Mouse (Mus musculus): Measurements from ENCODE around the gene Pml.
"Not testable (repeated sequence)": the region's sequence is repeated elsewhere in the genome, so short reads cannot be mapped to it uniquely, and the experiment has no call there.

Pml gene

DNA sequence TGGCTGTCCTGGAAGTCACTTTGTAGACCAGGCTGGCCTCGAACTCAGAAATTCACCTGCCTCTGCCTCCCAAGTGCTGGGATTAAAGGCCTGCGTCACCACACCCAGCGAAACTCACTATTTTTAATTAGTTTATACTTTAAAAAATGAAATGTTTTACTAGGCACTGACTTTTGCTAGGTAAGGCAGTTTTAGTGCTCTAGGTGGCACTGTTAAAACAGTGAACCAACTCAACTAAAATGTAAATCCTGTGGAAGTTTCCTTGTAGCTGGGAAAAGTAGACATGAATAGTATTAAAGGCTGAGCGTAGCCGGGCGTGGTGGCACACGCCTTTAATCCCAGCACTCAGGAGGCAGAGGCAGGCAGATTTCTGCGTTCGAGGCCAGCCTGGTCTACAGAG, 22.0 kb upstream of the Pml start:
- not testable (repeated sequence) for DNase-seq (ENCODE audit: low read depth, low spot score)

DNA sequence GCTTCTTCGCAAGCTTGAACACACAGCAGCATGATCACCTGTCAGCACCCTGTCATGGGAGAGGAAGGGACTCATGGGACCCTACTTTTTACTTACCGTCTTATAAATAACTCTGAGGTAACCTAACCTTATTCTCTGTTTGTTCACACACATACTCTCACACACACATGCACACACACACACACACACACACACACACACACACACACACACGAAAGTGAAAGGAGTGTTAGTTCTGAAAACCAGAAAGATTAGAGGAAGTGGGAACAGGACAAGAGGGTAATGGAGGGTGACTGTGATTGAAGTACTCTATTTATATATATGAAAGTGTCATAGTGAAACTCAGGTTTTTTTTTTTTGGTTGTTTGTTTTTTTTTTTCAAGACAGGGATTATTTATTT, 21.5 kb upstream of the Pml start:
- no peak for DNase-seq (ENCODE audit: low read depth, low spot score)

DNA sequence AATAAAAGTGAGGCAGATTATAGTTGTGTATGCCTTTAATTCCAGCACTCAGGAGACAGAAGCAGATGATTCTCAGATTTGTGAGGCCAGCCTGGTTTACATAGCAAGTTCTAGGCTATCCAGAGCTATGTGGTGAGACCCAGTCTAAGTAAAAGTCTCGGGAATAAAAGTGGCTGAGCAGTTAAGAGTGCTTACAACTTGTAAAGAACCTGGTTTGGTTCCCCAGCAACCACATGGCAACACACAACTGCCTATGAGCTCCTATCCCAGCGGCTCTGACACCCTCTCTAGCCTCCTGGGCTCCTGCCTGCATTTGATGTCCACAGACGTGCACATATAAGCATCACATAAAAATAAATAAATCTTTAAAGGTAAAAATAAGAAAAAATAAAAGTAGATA, 20.5 kb upstream of the Pml start:
- DNase-seq (ENCODE audit: low read depth, low spot score) = no peak

DNA sequence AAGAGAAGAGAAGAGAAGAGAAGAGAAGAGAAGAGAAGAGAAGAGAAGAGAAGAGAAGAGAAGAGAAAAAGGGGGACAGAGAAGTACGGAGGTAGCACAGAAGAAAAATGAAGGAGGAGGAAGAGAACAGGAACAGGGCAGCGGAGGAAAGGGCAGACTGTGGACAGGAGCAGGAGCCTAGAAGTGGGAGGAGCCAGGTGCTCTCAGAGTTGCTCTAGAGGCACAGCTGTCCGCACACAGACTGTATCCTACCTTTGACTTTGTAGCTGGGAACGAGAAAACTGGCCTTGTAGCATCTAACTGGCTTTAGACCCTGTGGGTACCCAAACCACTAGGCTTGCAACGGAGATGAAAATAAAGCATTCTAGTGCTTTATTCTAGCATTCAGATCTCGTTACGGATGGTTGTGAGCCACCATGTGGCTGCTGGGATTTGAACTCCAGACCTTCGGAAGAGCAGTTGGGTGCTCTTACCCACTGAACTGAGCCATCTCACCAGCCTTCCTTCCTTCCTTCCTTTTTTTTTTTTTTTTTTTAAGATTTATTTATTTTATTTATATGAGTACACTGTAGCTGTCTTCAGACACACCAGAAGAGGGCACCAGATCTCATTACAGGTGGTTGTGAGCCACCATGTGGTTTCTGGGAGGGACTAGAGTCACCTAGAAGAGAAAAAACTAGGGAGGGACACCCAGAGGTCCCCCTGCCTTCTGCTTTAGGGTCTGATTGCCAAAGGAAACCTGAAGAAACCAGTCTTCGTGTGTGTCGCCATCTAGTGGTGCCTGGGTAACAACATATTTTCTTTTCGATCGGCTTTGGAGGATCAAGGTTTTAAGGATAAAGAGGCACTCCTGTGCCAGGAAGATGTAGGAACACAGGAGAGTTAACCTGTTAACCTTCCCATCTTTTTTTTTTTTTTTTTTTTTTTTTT, 19.1 kb upstream of the Pml start:
- peak; percentile 46 for DNase-seq (ENCODE audit: low read depth, low spot score)

DNA sequence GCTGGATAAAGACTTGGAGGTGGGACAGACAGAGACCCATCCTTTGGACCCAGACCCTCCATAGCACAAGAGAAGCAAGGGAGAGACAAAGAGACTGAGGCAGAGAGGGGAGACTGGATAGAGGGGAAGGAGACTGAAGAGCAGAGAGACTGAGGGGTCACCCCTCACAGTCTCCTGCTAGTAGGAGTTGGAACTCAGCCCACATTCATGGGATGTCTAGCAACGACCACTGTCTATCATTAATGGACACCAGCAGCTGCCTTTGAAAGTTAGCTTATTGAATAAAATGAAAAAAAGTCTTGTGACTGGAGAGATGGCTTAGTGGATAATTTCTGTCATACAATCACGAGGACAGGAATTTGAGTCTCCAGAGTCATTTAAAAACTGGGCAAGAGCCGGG, 17.5 kb upstream of the Pml start:
- DNase-seq (ENCODE audit: low read depth, low spot score) = no peak

DNA sequence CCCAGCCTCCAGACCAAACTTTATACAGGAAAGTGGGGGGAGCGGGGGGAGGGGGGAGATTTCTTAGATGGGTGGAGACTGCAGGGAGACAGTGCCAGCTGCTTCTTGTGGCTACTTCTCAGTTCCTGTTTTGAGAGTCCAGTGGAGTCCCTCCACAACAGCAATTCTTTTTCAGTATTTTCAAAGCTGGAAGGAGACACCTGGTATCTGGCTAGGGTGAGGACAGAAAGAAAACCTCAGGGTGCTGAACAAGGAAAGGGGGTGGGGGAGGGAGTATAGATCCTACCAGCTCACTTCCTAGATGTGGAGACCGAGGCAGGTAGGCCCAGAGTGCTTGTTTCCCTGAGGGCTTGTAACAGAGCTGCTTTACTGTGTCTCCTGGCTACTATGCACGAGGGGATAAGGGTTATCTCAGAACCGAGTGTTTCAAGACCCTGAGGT, 17.0 kb upstream of the Pml start:
- no peak for DNase-seq (ENCODE audit: low read depth, low spot score)

DNA sequence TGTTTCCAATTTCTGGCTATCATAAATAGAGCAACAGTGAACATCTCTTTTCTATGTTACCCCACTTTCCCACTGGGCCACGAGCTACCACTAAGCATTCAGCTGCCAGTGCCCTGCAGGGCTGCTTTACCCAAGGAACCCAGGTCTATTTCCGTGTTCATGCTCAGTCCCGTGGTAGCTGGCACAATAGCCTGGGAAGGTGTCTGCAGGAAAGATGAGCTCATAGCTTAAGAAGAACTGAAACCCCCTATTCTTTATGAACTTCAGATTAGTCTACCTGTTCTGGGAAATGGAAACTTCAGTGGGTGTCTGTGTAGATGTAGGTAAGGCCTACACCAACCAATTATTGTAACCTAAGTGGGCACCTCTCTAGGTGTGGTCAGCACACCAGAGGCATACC, 15.8 kb upstream of the Pml start:
- no peak for DNase-seq (ENCODE audit: low read depth, low spot score)

DNA sequence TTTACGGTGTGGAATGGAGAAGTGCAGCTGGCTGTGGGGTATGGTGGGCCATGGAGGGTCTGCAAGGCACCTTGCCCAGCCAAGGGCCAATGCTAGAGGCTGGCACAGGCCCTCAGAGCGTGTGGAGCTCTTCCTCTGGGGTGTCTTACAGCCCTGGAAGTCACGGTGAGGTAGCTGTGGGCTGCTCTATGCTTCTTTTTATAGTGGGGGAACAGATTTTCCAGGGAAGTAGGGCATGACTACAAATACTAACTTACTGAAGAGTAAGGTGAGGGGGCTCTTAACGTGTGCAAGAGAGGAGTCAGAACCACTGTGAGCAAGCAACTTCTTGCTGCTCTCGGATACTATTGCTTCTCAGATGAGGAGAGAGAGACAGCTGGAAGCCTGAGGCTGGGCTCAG, 12.9 kb upstream of the Pml start:
- no peak for DNase-seq (ENCODE audit: low read depth, low spot score)

DNA sequence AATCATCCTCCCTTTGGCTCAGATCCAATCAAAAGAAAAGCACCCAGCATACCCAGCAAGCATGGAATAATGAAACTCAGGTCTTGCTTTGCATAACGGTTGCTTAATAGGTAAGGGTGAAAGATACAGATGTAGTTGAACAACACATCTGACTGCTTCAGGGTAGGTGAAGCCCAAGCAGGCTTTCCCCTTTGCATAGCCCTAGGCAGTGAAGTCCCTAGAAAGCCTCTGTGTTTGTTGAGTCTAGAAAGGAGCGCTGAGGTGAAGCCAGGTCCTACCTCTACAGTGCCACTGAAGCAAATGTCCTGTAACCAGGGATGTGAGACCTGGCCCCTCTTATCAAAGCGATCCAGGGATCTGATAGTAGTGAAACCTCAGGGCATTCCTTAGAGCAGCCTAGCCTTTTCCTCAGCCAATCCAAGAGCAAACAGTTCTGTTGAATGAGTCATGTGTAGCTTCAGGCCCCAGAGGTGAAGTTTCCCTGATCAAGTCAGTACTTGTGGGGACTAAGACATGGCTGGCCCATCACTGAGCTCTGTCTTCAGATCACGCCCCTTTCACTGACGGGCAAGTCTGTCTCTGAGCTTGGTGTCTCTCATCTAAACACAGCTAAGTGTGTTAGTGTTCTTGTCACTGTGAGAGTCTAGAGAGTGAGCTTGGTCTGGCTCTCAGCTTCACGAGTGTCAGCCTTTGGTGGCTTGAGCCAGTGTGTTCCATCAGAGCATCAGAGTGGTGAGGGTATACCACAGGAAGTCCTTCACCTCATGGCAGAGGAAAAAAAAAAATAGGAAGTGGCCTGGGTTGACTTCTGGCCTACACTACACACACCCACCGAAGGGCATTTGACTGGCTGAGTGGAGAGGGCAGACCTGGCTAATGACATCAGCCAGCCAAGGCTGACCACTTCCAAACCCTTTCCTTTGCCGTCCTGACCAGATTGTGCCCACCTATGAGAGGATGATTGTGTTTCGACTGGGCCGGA, 6.4 kb upstream of the Pml start:
- no peak for DNase-seq (ENCODE audit: low read depth, low spot score)

DNA sequence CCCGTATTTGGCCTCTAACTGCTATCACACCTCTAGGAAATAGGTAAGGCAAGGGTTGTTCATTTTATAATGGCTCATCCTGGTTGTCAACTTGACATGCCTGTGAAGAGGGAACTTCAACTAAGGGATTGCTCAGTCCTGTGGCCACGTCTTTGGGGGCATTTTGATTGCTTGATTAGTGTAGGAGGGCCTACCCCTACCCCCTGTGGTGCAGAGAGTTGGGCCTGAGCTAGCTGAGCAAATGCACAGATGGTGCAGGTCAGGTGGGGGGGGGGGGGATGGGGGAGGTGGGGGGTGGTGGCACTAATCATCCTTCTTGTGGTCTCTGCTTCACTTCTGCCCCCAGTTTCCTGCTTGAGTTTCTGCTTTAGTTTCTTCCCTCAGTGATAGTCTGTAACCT, 5.5 kb upstream of the Pml start:
- DNase-seq (ENCODE audit: low read depth, low spot score) = no peak

DNA sequence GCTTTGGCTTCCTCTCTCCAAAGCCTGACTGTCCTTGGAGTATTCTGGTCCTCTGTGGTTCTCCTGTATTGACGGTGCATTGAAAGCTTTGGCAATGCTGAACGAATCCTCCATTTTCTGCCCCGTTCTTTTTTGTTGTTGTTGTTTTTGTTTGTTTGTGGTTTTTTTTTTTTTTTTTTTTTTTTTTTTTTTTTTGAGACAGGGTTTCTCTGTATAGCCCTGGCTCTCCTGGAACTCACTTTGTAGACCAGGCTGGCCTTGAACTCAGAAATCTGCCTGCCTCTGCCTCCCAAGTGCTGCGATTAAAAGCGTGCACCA, 4.2 kb upstream of the Pml start:
- DNase-seq (ENCODE audit: low read depth, low spot score) = not testable (repeated sequence)

DNA sequence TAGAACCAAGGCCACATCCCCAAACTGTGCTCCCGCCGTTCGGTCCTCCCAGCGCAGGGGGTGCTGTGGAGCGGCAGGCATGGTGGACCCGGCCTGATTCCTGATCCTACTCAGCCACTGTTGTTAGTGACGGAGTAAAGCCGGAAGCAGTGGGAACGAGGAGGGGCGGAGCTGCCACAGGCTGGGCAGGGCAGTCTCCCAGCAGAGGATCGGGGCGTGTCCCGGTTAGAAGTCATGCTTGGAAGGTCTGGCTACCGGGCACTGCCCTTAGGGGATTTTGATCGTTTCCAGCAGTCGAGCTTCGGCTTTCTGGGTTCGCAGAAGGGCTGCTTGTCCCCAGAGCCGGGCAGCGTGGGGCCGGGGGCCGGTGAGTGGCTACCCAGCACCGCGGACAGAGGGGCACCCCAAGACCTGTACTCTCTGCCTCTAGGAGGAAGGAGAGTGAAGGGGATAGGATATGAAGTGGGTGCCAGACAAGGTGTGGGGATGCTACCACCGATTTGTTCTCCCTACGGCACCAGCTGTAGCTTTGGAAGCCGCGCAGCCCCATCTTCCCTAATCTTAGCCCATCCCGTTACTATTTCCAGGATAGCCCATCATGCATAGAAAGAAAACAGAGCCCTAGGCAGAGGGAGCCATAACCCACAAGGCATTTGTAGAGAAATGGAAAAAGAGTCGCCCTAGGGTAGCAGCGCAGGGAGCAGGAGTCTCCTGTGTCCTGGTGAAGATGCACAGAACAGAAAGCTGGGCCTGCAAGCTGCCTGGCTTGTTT, 3.6 kb upstream of the Pml start, which contains the start of gene Stoml1:
Gene Stoml1 (plus strand): TSS at position 132 of the 772 bp plus-strand sequence.
- DNase-seq (ENCODE audit: low read depth, low spot score) = peak; percentile 85

DNA sequence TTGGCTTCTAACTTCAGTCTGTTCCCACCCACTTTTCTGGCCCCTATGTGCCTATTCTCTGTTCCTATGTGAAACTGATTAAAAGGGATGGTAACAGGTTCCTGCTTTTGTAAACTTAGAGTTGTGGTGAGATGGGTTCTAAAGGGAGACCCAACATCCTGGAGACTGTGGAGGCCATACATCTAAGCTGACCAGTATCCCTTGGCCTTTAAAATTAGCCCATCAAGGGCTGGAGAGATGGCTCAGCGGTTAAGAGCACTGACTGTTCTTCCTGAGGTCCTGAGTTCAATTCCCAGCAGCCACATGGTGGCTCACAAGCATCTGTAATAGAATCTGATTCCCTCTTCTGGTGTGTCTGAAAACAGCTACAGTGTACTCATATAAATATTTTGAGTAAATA, 1.1 kb upstream of the Pml start:
- DNase-seq (ENCODE audit: low read depth, low spot score) = not testable (repeated sequence)

DNA sequence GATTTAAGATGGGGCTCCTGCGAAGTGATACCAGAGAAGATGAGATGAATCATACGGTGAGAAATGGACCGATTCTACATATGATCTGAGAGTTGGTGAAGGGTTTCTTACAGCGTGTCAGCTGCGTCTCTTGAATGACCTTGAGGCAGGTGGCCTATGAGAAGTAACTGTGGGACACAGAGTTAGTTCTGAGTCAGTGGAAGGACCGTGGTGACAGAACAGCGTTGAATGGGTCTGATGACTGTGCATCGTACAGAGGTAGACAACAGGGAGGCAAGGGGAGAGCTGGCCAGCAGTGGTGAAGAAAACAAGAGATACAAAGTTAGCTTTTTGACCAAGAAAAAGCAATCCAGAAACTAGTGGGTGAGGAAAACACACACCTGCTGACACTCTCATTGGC, 736 bp upstream of the Pml start:
- no peak for DNase-seq (ENCODE audit: low read depth, low spot score)

DNA sequence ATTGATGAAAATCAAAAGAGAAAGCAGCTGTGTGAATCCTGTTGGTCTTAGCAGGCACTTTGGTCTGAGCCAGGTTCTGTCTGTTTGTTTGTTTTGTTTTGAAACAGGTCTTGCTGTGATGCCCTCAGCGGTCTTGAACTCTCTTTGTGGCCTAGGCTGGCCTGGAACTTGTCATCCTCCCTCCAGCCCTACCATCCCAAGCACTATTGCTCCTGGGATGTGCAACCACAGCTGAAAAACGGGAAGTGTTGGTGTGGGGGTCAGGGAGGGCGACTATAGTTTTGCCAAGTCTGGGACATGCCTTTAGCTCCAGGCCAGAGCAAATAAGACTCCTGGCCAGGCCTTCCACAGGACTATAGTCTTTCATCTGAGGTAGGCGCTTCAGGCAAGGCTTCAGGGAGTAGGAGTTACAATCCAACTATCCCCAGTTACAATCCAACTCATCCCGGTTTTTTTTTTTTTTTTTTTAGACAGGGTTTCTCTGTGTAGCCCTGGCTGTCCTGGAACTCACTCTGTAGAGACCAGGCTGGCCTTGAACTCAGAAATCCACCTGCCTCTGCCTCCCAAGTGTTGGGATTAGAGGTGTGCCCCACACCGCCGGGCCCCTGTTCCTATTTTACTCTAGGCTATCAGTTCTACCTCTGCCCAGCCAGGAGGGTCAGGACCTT, 706 bp downstream of the Pml start:
- no peak for DNase-seq (ENCODE audit: low read depth, low spot score)

DNA sequence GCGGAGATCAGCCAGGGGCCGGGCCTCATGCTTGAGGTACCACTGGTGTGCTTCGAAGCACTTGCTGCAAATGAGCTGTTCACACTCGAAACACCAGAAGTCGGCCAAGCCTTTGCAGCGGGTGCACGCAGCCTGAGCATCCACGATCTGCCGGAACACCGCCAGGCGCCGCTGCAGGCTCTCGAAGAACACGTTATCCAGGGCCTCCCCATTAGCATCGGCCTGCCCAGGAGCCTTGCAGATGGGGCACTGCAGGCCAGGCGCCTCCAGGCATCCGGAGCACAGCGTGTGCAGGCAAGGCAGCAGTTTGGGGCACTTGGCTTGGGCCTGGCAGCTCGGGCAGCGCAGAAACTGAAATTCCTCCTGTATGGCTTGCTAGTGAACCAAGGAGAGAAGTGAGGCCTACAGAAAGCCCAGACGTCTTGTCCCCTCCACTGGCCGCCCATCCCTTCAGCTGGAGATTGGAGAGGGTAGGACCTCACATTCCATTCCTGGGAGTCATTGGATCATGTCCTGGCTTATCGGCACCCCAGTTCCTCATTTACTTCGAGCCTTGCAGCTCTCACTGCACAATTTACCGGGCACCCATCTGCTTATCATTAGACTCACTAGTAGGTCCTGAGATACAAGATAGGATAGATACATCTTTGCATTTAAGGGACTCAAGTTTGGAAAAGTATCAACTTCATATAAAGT, 2.4 kb downstream of the Pml start:
- DNase-seq (ENCODE audit: low read depth, low spot score) = no peak

DNA sequence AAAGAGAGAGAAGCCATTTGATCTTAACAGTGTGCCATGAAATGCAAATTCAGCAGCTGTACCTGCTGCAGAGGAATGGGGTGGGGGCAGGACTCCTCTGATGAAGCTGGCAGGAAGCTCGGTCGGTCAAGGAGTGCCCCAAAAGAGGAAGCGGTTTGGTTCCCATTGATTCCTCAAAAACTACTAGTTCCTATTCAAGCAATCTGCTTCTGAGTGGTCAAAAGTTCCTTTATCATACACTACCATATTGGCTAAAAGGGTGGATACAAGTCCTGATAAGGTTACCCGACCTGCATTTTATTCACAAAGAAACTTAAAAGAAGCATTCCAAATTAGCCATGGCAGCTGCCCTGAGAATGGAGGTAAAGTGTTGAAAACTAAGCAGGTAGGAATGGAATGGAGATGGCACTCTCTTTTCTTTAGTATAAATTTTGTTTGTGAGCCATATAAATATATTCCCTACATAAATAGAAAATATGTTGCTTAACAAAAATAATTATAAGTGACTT, 3.4 kb downstream of the Pml start:
- no peak for DNase-seq (ENCODE audit: low read depth, low spot score)

DNA sequence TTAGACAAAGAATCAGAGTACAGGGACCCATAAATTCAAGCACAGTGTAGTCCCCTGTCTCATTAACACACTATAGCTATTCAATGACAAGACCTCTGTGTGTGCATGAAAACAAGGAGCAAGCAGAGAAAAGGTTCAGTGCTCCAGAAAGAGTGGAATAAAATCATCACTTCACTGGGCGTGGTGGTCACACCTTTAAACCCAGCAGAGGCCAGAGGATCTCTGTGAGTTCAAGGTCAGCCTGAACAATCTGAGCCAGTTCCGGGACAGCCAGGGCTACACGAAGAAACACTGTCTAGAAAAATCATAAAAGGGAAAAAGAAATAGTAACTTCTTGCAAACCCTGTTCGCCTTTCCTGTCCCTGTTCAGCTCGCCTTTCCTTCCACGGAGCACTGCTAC, 5.9 kb downstream of the Pml start:
- DNase-seq (ENCODE audit: low read depth, low spot score) = no peak

DNA sequence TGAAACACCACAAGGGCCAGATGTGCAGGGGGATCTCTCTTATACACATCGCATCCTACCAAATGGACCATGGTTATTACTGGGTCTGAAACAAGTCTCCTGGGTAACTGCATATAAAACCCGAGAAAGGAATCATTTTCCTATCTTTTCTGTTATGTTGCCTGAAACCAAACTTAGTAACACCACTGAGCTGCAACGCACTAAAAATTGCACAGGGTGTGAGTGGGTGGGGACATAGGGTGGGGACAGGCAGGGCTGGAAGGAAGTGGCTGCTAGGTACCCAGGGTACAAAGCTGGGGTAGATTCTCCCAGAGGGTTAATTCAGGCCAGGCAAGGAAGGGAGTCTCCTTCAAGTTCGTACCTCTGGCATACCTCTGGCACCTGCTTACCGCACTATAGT, 6.9 kb downstream of the Pml start:
- no peak for DNase-seq (ENCODE audit: low read depth, low spot score)

DNA sequence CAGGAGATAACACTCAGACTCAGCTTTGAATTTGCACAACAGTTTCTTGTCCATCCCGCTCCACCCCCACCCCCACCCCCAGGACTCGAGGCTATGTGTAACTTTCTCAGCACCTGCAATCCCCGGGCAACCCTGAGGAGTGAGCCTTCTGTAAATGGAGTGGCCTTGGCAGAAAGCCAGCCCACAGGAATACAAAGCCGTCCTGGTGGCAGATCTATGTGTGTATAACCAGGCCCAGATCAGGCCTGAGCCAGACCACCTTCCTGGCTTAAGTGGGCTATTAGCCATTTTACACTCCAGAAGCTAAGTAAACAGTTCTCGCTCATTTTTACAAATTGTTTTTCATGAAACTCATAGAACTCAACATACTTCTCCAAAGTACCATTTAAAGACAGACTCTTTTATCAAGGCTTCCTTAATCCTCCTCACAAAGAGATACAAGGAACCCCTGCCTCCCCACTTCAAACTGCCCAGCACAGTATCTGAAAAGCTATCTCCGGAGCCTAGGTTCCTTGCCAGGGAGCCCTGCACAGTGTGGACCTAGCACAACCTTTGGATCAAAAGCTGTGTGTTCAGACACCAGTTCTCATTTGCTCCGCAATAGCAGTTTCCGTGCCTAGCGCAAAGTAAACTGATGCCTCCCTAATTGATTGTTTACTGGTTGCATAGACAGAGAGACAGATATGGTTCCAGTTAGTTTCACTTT, 7.7 kb downstream of the Pml start:
- DNase-seq (ENCODE audit: low read depth, low spot score) = no peak
